Mouse (Mus musculus): ENCODE measurements around the gene Ambra1.

Gene Ambra1

DNA sequence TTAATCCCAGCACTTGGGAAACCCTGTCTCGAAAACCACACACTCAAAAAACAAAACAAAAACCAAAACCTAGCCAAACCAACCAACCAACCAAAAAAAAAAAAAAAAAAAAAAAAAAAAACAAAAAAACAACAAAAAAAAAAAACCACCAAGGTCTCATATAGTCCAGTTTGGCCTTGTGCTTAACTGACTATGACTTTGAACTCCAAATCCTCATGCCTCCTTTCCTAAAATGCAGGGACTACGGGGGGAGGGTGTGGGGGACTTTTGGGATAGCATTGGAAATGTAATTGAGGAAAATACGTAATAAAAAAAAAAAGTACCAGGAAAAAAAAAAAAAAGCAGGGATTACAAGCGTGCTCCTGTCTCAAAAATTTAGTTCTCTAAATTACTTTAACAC is 363 bp upstream of the Ambra1 start:
- no peak for ATAC-seq (ENCODE audit: insufficient number of reproducible peaks, low FRiP score, low TSS enrichment)

- ATAC-seq (ENCODE audit: insufficient number of reproducible peaks, low FRiP score, low TSS enrichment): no peak
Measured at GRCm38 (mm10) chr2:91735221-91735620, 5.3 kb downstream of the Ambra1 start.

DNA sequence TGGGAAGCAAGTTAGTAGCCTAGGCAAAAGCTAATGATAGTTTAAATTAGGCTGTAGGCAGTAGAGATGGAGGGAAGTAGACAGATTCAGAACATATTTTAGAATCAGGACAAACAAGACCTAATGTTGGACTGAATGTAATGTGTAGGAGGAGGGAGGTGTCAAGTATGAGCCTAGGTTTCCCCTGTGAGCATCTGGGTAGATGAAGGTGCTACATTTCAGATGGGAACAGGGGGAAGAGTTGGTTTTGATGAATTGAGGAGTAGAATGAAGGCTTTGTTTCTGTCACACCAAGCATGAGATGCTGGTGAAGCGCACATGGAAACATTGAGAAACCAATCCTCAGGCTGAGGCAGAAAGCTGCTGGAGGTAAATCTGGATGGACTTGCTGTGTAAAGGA is 9.7 kb downstream of the Ambra1 start:
- no peak for ATAC-seq (ENCODE audit: insufficient number of reproducible peaks, low FRiP score, low TSS enrichment)

DNA sequence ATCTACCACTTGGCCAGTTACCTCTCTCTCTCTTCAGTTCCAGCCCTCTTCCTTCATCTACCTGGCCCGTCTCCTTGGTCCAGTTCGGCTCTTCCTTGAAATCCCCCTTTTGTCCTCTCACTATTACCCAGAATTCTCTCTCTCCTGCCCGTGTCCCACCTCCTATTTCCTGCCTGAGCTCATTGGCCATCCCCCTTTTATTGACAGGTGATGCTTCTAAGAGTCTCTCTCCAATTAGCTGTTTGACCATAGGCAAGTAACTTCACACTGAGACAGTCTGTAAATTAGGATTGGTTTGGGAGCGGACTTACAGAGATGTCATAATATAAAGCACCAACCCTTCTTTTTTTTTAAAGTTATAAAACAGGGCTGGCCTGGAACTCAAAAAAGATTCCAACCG is 14.8 kb downstream of the Ambra1 start:
- ATAC-seq (ENCODE audit: insufficient number of reproducible peaks, low FRiP score, low TSS enrichment): no peak

DNA sequence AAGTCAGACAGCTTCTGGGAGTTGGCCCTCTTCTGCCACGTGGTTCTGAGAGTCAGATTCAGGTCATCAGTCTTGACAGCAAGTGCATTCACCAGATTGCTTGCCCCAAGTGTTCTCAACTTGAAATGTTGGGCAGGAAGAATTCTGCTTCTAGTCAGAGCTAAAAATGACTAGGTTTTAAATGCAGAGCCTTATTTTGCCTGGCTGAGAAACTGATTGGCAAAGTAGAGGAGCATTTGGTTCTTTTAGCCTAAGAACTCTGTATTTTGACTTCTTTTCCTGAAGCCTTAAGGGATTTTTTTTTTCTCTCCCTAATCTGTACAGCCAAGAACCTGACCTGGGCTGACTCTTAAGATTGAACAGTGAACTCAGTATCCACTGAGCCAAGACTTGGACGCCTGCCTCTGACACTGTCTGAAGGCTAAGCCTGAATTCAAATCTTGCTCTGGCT is 19.9 kb downstream of the Ambra1 start:
- ATAC-seq (ENCODE audit: insufficient number of reproducible peaks, low FRiP score, low TSS enrichment): peak; percentile 61; the same call in 1 of the 2 replicates

DNA sequence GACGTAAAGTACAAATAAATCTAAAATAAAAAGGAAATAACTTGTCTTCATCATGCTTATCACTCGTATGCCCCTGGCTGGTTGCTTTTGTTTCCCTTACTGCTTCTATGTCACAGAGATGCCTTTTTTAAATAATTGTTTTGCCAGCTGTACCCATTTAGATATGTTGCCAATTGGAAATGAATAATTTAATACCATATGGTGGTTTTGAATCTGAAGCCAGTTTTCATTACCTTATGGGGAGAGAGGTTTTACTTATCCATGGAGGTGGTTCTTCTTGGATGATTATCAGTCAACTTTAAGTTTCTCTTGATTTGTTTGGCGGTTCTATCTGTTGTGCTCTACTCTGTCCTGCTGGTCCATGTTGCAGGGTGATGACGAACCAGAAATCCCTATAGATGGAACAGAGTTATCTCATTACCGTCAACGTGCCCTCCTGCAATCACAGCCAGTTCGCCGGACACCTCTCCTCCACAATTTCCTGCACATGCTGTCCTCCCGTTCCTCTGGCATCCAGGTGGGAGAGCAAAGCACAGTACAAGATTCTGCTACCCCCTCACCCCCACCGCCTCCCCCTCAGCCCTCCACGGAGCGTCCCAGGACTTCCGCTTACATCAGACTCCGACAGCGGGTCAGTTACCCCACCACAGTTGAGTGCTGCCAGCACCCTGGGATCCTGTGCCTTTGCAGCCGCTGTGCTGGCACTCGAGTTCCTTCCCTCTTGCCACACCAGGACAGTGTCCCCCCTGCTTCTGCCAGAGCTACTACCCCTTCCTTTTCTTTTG is 42.2 kb downstream of the Ambra1 start:
- peak; percentile 68; the same call in 1 of the 2 replicates for ATAC-seq (ENCODE audit: insufficient number of reproducible peaks, low FRiP score, low TSS enrichment)

GRCm38 (mm10) chr2:91773309-91773708 is 43.4 kb downstream of the Ambra1 start:
- peak; percentile 46; the same call in 1 of the 2 replicates for ATAC-seq (ENCODE audit: insufficient number of reproducible peaks, low FRiP score, low TSS enrichment)

- ATAC-seq (ENCODE audit: insufficient number of reproducible peaks, low FRiP score, low TSS enrichment): no peak
Measured at GRCm38 (mm10) chr2:91779166-91779565, 49.2 kb downstream of the Ambra1 start.

- no peak for ATAC-seq (ENCODE audit: insufficient number of reproducible peaks, low FRiP score, low TSS enrichment)
Measured at GRCm38 (mm10) chr2:91791621-91792020, 61.7 kb downstream of the Ambra1 start.

DNA sequence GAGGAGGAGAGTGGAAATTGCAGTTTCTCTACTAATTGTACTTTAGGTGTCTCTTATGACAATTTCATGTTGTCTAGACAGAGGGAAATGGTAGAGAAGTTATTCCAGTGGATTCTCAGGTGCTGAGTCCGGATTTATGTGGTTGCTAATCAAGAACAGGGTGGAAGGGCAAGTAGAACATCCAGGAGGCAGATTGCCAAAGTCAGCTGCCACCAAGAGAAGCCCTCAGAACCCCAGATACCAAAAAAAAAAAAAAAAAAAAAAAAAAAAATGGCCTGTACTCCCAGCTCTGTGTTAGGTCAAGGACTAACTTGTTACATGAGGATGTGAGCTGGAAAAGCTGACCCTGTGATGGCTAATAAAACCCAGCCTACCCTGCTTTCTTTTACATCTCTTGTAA is 62.4 kb downstream of the Ambra1 start:
- no peak for ATAC-seq (ENCODE audit: insufficient number of reproducible peaks, low FRiP score, low TSS enrichment)

DNA sequence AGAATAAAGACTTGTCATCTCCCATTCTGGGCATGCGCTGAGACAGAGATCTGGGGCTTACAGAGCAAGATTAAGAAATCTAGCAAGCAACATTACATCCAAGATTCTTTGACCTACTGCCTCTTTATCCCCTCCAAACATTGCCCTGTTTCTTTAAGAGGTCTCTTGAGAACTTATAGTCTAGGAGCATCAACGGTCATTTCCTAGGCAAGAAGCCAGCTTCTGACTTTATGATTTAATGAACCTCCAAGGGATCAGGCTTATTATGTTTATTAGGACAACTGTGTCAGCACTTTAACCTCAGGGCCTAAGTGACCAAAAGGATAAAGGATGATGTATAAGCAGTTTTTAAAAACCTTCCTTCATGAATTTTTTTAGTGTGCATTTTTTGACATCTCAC is 64.5 kb downstream of the Ambra1 start:
- no peak for ATAC-seq (ENCODE audit: insufficient number of reproducible peaks, low FRiP score, low TSS enrichment)

DNA sequence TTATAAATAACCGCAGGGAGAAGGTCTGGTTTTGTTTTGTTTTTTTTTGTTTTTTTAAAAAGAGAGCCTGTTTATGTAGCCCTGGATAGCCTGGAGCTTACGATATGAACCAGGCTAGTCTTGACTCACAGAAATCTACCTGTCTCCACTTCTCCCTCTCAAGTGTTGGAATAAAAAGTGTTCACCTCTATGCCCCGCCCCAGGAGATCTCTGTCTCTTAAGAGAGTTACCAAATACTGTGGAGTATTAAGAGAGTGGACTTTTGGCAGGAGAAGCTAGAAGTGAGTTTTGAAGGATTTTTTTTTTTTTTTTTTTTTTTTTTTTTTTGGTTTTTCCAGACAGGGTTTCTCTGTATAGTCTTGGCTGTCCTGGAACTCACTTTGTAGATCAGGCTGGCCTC is 65.2 kb downstream of the Ambra1 start:
- no peak for ATAC-seq (ENCODE audit: insufficient number of reproducible peaks, low FRiP score, low TSS enrichment)

- no peak for ATAC-seq (ENCODE audit: insufficient number of reproducible peaks, low FRiP score, low TSS enrichment)
Measured at GRCm38 (mm10) chr2:91811433-91811832, 81.5 kb downstream of the Ambra1 start.

DNA sequence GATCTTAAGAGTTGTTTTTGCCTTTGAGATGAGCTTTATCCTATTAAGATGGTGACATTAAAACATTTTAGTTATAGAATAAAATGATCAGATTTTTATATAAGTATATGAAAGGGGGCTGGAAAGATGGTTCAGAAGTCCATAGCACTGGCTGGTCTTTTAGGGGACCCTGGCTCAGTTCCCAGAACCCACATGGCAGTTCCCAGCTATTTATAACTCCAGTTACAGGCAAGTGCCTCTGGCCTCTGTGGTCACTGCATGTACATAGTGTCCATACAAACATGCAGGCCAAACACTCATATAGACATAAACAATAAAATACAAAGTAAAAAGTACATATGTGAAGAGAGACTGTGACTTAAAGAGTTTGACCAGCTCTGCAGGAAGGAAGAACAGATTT is 86.8 kb downstream of the Ambra1 start:
- no peak for ATAC-seq (ENCODE audit: insufficient number of reproducible peaks, low FRiP score, low TSS enrichment)

- ATAC-seq (ENCODE audit: insufficient number of reproducible peaks, low FRiP score, low TSS enrichment): no peak
Measured at GRCm38 (mm10) chr2:91832227-91832626, 102.3 kb downstream of the Ambra1 start.

- no peak for ATAC-seq (ENCODE audit: insufficient number of reproducible peaks, low FRiP score, low TSS enrichment)
Measured at GRCm38 (mm10) chr2:91834272-91834671, 104.3 kb downstream of the Ambra1 start.

DNA sequence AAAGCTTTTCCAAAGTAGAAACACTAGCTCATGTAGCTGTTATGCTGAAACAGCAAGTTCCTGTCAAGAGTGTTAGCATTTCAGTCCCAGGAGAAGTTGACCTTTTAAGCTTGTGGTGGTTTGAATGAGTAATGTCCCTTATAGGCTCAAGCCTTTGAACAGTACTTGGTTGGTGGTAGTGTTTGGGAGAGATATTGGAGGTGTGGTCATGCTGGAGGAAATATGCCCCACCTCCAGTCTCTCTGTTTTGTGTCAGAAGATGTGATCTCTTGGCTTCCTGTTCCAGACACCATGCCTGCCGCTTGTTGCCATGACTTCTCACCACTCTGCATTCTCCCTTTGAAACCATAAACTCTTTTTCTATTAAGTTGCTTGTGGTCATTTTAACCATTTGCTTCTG is 105.1 kb downstream of the Ambra1 start:
- no peak for ATAC-seq (ENCODE audit: insufficient number of reproducible peaks, low FRiP score, low TSS enrichment)

GRCm38 (mm10) chr2:91835631-91836030 is 105.7 kb downstream of the Ambra1 start:
- no peak for ATAC-seq (ENCODE audit: insufficient number of reproducible peaks, low FRiP score, low TSS enrichment)

DNA sequence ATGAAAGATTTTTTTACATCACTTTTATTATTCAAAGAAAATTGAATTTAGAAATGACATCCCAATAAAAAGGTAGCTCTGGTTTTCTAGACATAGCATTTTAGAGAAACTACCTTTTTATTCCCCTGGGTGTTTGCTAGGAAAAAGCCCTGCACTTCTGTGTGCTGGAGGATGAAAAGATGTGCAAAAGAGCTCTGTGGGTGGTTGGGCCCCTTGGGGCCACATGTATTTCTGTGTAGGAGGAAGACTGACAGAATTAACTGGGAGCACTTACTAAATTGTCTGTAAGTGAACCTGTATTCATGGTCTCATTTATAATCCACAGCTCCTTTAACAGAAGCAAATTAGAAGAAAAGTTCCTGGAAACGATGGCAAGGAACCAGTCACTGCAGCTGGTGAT is 114.2 kb downstream of the Ambra1 start:
- no peak for ATAC-seq (ENCODE audit: insufficient number of reproducible peaks, low FRiP score, low TSS enrichment)

DNA sequence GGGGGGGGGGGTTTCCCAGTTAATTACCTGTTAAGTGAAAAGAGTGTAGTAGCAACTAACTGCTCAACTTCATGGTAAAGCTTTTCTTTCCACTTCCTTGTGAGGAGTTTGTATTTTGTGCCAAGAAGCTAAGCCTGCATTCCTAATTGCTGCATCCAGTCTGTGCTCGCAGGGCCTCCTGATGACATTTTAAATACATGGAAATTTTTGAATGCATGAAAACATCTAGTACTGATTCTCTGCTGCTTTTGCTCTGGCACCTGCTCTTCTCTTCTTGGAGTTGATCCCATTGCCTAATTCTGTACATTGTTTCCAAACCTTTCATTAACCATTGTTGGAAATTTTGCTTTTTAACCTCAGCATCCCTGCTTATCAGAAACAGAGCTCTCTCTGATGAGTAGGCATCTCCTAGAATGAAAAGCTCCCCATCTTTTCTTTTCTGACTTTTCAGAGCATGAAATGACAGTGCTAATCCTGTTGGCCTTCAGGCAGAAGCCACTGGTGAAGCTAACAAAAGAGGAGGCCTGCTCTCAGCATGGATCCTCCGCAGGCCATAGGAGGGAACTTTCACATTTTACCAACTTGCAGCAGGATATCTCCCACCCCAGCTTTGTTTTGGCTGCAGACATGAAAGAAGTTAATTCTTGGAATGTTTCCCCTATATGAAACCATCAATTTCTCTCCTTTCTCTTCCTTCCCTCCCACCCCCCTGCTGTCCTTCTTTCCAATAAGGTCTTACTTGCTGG is 122.7 kb downstream of the Ambra1 start:
- ATAC-seq (ENCODE audit: insufficient number of reproducible peaks, low FRiP score, low TSS enrichment): peak; percentile 58; the same call in 1 of the 2 replicates

DNA sequence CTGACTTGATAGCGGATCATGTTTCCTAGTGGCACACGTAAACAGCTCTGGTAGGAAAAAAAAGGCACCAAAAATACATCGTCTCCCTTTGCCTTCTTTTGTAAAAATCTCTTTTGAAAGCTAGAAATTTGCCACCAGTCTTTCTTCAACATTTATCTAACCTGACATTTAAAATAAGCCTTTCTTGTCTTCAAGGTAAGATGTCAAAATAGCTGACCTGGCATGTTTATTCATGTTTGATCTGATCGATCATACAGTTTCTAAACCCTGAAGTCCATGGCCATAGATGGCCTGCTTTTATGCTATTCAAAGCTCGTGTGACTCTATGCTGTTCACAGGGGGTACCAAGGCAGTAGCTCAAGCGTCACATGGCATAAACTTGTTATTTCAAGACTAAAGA is 124.6 kb downstream of the Ambra1 start:
- no peak for ATAC-seq (ENCODE audit: insufficient number of reproducible peaks, low FRiP score, low TSS enrichment)

GRCm38 (mm10) chr2:91856958-91857357 is 127.0 kb downstream of the Ambra1 start:
- no peak for ATAC-seq (ENCODE audit: insufficient number of reproducible peaks, low FRiP score, low TSS enrichment)
